Mouse (Mus musculus): ENCODE measurements around the gene Apela.

Apela gene

GRCm38 (mm10) chr8:65037117-65037533, at the start of gene Apela:
Gene Apela (minus strand): TSS chr8:65037336.
- DNase-seq (ENCODE audit: low read depth): no peak

- DNase-seq (ENCODE audit: low read depth): no peak
These were observed 48.5 kb upstream of the Apela start for GRCm38 (mm10) chr8:65085680-65086079.

DNA sequence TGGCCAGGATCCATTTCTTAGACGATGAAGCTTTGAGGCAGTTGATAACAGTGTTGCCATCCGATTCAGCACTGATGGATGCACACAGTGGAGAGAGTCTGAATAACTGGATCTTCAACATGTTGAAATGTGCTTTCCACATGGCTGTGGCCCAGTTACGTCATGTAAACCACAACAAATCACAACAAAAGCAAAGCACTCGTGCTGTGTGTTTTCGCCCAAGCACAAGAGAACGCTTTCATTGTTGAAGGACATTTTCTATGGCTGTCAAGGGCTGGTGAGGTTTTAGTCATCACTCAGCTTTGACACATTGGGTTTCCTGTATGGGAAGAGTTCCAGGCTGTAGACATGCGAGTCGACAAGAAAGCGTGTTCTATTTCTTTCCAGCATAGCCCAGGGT, 43.6 kb upstream of the Apela start:
- peak; percentile 14 for DNase-seq (ENCODE audit: low read depth)

DNA sequence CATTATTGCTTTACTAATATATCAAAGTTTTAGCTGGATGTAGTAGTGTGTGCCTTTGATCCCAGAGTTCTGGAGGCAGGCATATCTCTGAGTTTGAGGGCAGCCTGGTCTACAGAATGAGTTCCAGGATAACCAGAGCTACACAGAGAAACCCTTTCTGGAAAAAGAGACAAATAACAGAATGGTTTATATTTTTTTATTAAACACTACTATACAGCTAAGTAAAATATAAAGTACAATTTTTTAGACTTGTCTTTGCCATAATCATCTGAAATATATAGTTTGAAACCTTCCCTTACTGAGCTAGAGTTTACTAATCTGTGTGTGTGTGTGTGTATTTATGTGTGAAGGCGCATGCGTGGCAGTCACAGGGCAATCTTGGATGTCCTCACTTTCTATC, 37.6 kb upstream of the Apela start, which contains the start of gene Gm10663:
Gm10663 (plus strand) TSS at position 301 of the 400 bp plus-strand sequence.
- no peak for DNase-seq (ENCODE audit: low read depth)

DNA sequence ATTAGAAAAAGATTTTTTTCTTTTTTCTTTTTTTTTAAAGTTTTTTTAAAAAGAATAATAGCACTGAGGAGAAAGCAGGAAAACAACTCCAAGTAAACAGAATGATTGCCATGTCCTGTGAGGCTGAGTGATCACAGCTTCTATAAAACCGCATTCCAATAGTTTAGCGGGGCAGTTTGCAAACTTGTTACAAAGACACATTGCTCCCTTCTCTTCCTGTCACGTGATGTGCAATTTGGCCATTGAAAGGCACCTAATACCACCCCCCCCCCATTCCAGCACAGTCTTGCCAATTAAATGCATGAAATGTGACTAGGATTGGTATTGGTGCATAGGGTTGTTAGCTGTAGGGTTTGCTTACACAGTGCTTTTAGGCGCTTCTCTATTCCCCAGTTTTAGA, 33.9 kb upstream of the Apela start:
- no peak for DNase-seq (ENCODE audit: low read depth)

DNA sequence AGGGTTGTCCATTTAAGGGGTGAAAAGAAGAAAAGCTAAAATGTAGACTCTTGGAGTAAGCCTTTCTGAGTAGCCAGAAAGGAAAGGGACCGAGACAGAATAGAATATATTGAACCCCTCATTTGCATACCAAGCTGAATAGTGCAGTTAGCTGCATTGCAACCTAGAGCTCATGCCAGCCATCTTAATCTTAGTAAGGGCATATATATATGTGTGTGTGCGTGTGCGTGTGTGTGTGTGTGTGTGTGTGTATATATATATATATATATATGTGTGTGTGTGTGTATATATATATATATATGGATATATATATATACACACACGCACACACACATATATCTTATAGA, 31.3 kb upstream of the Apela start:
- DNase-seq (ENCODE audit: low read depth): no peak

- no peak for DNase-seq (ENCODE audit: low read depth)
These were observed 30.7 kb upstream of the Apela start for GRCm38 (mm10) chr8:65067694-65068472.

DNA sequence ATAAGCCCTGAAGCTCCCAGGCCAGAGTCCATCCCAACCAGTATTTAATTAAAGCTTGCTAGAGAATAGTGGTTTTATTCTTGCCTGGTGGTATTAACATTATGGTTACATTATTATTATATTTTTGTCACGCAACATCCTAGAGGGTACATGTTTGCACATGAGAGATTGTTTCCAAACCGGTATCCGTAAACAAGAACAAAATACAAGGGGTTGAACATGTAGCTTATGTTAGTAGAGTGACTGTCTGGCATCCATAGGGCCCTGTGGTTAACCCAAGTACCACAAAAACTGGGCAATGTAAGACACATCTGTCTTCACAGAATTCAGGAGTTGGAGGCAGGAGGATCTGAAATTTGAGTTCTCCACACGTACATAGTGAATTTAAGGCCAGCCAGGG, 29.9 kb upstream of the Apela start:
- DNase-seq (ENCODE audit: low read depth): no peak

GRCm38 (mm10) chr8:65065622-65066021, 28.5 kb upstream of the Apela start:
- DNase-seq (ENCODE audit: low read depth): no peak

- no peak for DNase-seq (ENCODE audit: low read depth)
These were observed 26.9 kb upstream of the Apela start for GRCm38 (mm10) chr8:65064071-65064470.

DNA sequence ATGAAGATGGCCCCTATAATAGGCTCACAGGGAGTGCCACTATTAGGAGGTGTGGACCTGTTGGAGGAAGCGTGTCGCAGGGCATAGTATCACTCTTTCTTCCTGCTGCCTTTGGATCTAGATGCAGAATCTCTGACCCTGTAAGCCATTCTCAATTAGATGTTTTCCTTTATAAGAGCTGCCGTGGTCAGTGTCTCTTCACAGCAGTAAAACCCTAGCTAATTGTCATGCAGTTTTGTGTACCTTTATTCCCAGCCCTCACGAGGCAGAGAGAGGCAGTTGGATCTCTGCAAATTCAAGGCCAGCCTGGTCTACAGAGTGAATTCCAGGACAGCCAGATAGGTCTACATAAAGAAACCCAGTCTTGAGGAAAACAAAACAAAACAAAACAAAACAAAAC, 25.1 kb upstream of the Apela start:
- no peak for DNase-seq (ENCODE audit: low read depth)

GRCm38 (mm10) chr8:65056722-65057121, 19.6 kb upstream of the Apela start:
- no peak for DNase-seq (ENCODE audit: low read depth)

GRCm38 (mm10) chr8:65053968-65054367, 16.8 kb upstream of the Apela start:
- DNase-seq (ENCODE audit: low read depth): no peak

GRCm38 (mm10) chr8:65053554-65053953, 16.4 kb upstream of the Apela start:
- no peak for DNase-seq (ENCODE audit: low read depth)

DNA sequence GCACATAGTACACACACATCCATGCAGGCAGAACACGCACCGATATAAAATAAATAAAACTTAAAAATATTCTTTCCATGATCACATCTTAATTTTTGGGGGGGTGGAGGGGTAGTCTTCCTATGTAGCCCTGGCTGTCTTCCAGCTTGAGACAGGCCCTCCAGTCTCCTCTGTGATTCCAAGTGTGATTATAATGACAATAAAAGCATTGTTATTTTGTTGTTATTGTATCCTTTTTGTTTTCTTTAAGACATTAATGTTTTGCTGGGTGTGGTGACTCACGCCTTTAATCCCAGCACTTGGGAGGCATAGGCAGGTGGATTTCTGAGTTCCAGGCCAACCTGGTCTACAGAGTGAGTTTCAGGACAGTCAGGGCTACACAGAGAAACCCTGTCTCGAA, 10.7 kb upstream of the Apela start:
- no peak for DNase-seq (ENCODE audit: low read depth)

- no peak for DNase-seq (ENCODE audit: low read depth)
These were observed 10.1 kb upstream of the Apela start for GRCm38 (mm10) chr8:65047193-65047592.

GRCm38 (mm10) chr8:65046565-65046964, 9.4 kb upstream of the Apela start:
- DNase-seq (ENCODE audit: low read depth): no peak

GRCm38 (mm10) chr8:65034136-65034535, 3.0 kb downstream of the Apela start:
- DNase-seq (ENCODE audit: low read depth): no peak

DNA sequence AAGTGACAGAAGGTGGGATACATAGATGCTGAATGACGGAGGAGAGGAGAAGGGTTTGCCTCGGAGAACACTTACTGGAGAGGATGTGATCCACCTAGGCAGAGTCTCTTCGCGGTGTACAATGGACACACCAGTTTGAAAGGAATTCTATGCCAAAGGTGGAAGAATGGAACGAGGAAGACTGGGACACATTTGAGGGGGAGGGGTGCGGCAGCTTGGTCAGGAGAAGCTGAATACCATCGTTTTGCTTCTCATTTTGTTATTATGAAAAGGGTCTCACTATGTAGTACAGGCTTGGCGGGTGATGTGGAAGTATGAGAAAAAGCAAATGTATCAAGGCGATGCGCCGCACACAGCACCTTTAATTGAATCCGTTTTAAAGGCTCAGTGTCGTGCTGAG, 4.1 kb downstream of the Apela start:
- no peak for DNase-seq (ENCODE audit: low read depth)

- no peak for DNase-seq (ENCODE audit: low read depth)
These were observed 5.0 kb downstream of the Apela start for GRCm38 (mm10) chr8:65032107-65032506.

- DNase-seq (ENCODE audit: low read depth): no peak
These were observed 6.2 kb downstream of the Apela start for GRCm38 (mm10) chr8:65030735-65031485.

- no peak for DNase-seq (ENCODE audit: low read depth)
These were observed 7.4 kb downstream of the Apela start for GRCm38 (mm10) chr8:65029776-65030175.

DNA sequence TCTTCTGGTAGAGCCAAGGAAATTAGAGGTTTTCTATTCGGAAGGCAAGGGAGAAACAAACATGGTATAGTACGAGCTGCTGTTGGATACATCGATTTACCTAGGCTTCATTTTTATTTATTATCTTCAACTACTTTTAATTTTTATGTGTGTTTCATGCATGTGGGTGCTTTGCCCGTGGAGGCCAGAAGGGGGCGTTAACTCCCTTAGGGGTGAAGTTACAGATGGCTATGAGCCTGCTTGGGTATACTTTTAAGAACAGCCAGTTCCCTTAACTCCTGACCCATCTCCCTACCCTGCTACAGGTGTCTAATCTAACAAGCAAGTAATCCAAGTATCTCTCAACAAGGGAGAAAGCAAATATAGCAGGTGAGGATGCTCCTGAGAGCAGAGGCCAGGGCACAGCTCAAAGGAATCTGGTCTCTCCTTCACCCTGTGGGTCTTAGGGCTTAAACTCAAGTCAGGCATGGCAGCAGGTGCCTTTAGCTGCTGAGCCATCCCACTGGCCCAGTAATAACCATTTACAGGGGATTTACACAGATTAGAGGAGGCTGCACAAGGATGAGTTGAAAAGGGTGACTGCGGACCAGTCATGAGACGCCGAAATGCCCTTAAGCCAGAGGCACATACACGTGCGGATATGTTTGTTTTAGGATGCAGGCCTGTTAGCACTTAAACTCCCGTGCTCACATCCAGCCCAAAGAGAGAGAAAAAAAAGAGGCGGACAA, 8.0 kb downstream of the Apela start:
- no peak for DNase-seq (ENCODE audit: low read depth)

All from fibroblast of lung, adult 2 months (primary cell).